Mouse (Mus musculus) heart, embryonic 13.5 days (tissue): ENCODE measurements around the gene Sec24d. TPM values are rescaled to one million over a fixed set of nuclear protein-coding genes. Genes with fewer than 3 reads are reported as not detected.
A peak's percentile ranks its signal among the peaks of the same experiment; 100 is the strongest.

ENCODE experiments used
- ATAC-seq: fragments of 200-750 bp; cut with Nextera tagmentation; 2 replicates; pipeline ENCODE4 v1.8.0; 2017; ENCODE audit warnings: moderate TSS enrichment; ENCODE audit not compliant: insufficient number of reproducible peaks, low FRiP score, low TSS enrichment; ENCODE audit errors: extremely low read depth
- H3K27ac ChIP-seq: fragments of 300-500 bp; sonication (generic); replicated peaks from 2 replicates; pipeline ENCODE4 v1.5.1; 2015; ENCODE audit warnings: moderate library complexity, mild to moderate bottlenecking, inconsistent platforms
- H3K27me3 ChIP-seq: fragments of 300-500 bp; sonication (generic); replicated peaks from 2 replicates; pipeline ENCODE4 v1.6.1; 2015; ENCODE audit warnings: mild to moderate bottlenecking, inconsistent platforms
- H3K36me3 ChIP-seq: fragments of 300-500 bp; sonication (generic); 2 replicates; pipeline ENCODE4 v1.6.1; 2015; ENCODE audit warnings: mild to moderate bottlenecking, inconsistent platforms
- H3K4me1 ChIP-seq: fragments of 300-500 bp; sonication (generic); 2 replicates; pipeline ENCODE4 v1.6.1; 2015; ENCODE audit warnings: inconsistent platforms
- H3K4me2 ChIP-seq: fragments of 300-500 bp; sonication (generic); 2 replicates; pipeline ENCODE4 v1.6.1; 2015; ENCODE audit warnings: inconsistent platforms, mild to moderate bottlenecking, moderate library complexity
- H3K4me3 ChIP-seq: fragments of 300-500 bp; sonication (generic); 2 replicates; pipeline ENCODE4 v1.5.1; 2015; ENCODE audit warnings: moderate library complexity, mild to moderate bottlenecking, inconsistent platforms
- H3K9ac ChIP-seq: fragments of 300-500 bp; sonication (generic); 2 replicates; pipeline ENCODE4 v1.6.1; 2015; ENCODE audit warnings: inconsistent platforms, mild to moderate bottlenecking, moderate library complexity
- H3K9me3 ChIP-seq: fragments of 300-500 bp; sonication (generic); 2 replicates; pipeline ENCODE4 v1.6.1; 2016; ENCODE audit warnings: inconsistent platforms
- WGBS: fragments of 180-500 bp; shearing (Covaris S2); methylation state at CpG from one replicate; pipeline ENCODE4 v1.1.7; 2015; ENCODE audit warnings: mixed read lengths; 5-methylcytosine and 5-hydroxymethylcytosine counted together
- polyA plus RNA-seq: library from polyadenylated mRNA; unstranded; fragments of >200 nt; fragmentation: Nextera tagmentation; extraction: Ambion mirVana; gene quantifications from 2 replicates; pipeline ENCODE4 v1.2.1, GENCODE M21; 2015

The Sec24d gene
- polyA plus RNA-seq, 1 experiment from 2014 or later, result 70.4 TPM

GRCm38 (mm10) chr3:123256181-123257101, 10.8 kb upstream of the Sec24d start:
- H3K4me3 ChIP-seq, result no peak overlapping the region
- ATAC-seq, result no peak
- 58% methylated on average over 11 of the region's 11 CpGs for WGBS
- H3K9ac ChIP-seq, result no peak overlapping the region
- H3K27me3 ChIP-seq, result no peaks in the 10 kb centered on the region
- H3K36me3 ChIP-seq, result no peaks in the 10 kb centered on the region
- peaks cover 30% of the 10 kb centered on the region for H3K4me1 ChIP-seq
- H3K9me3 ChIP-seq, result no peaks in the 10 kb centered on the region
- 0 out of 2 replicates have a peak overlapping the region, but pooled peaks have one; percentile 45 for H3K27ac ChIP-seq
- H3K4me2 ChIP-seq, result 0 out of 2 replicates have a peak overlapping the region, but pooled peaks have one; percentile 0

DNA sequence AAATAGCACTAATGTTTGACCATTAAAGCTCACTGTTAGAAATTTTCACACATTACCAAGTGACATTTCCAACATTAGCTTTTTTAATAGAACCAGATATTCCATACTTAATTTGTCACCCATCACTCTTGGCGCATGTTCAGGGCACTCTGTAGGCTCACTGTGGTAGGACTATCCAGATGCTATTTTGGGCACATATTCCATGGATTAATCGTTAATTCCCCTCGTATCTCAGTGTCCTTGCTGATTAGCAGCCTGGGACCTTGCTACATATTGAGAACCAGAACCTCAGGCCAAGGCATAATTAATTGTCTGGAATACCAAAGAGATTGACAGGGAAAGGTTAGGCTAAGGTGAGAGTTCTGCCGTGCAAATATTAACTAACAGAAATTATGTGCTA, 8.5 kb upstream of the Sec24d start:
- no peak for ATAC-seq
- WGBS, result 43% methylated on average over 4 of the region's 4 CpGs

GRCm38 (mm10) chr3:123264706-123265105, 2.5 kb upstream of the Sec24d start:
- Histone ChIP-seq H3K27me3 (no peaks in the 10 kb centered on the region), H3K27ac (peak overlapping the region; percentile 42; the same call in 1 of the 2 replicates), H3K36me3 (peaks cover 4% of the 10 kb centered on the region), H3K4me3 (peak overlapping the region; percentile 54), H3K9me3 (no peaks in the 10 kb centered on the region), H3K4me2 (peak overlapping the region; percentile 60), H3K4me1 (peaks cover 27% of the 10 kb centered on the region), H3K9ac (peak overlapping the region; percentile 74)
- WGBS, result 41% methylated on average over 6 of the region's 6 CpGs
- no peak for ATAC-seq

More for the DNA sequence above, 8.5 kb upstream of the Sec24d start:
- no peak overlapping the region for H3K9ac ChIP-seq
- no peaks in the 10 kb centered on the region for H3K27me3 ChIP-seq
- H3K27ac ChIP-seq, result peak overlapping the region; percentile 72
- H3K4me3 ChIP-seq, result no peak overlapping the region
- H3K4me2 ChIP-seq, result peak overlapping the region; percentile 15; the same call in 1 of the 2 replicates
- no peaks in the 10 kb centered on the region for H3K36me3 ChIP-seq
- H3K9me3 ChIP-seq, result no peaks in the 10 kb centered on the region
- peaks cover 30% of the 10 kb centered on the region for H3K4me1 ChIP-seq

- Histone ChIP-seq H3K27ac (peak overlapping the region; percentile 85), H3K9me3 (no peaks in the 10 kb centered on the region), H3K4me2 (peak overlapping the region; percentile 78), H3K4me1 (peaks cover 24% of the 10 kb centered on the region), H3K9ac (peak overlapping the region; percentile 87), H3K36me3 (peaks cover 34% of the 10 kb centered on the region), H3K27me3 (no peaks in the 10 kb centered on the region), H3K4me3 (peak overlapping the region; percentile 69)
- under 1% methylated on average over 25 of the region's 25 CpGs for WGBS
- peak; percentile 16; the same call in 1 of the 2 replicates for ATAC-seq
Observed at GRCm38 (mm10) chr3:123267741-123268201, 516 bp downstream of the Sec24d start.

- Histone ChIP-seq H3K9me3 (no peaks in the 10 kb centered on the region), H3K27me3 (no peaks in the 10 kb centered on the region), H3K36me3 (peaks cover 84% of the 10 kb centered on the region), H3K9ac (no peak overlapping the region), H3K4me1 (peaks cover 24% of the 10 kb centered on the region), H3K27ac (peak overlapping the region; percentile 33; the same call in 1 of the 2 replicates), H3K4me3 (no peak overlapping the region), H3K4me2 (no peak overlapping the region)
- no peak for ATAC-seq
- WGBS, result 41% methylated on average over 12 of the region's 12 CpGs
Observed at GRCm38 (mm10) chr3:123282866-123283615, 15.8 kb downstream of the Sec24d start.

DNA sequence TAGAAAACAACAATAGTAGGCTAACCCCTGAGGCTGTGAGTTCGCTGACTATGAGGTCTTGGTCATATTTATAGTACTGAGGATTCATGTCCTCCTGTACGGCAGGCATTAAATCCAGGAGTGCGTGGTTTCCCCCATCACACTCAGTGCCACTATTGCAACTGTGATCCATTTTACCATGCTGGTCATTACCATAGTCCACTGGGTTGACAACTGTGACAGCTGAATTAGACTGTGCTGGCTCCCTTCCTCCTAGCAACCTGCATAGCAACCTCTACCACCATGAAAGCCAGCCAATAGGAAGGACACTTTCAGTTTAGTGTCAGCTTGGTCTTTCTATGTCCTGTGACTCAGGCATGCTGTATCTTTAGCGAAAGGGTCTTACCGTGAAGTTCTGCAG, 17.0 kb downstream of the Sec24d start:
- Histone ChIP-seq H3K9ac (no peak overlapping the region), H3K4me1 (peaks cover 34% of the 10 kb centered on the region), H3K36me3 (peaks cover 72% of the 10 kb centered on the region), H3K27ac (no peak overlapping the region), H3K27me3 (no peaks in the 10 kb centered on the region), H3K4me2 (no peak overlapping the region), H3K4me3 (no peak overlapping the region), H3K9me3 (no peaks in the 10 kb centered on the region)
- WGBS, result 92% methylated on average over 5 of the region's 5 CpGs
- ATAC-seq, result no peak

DNA sequence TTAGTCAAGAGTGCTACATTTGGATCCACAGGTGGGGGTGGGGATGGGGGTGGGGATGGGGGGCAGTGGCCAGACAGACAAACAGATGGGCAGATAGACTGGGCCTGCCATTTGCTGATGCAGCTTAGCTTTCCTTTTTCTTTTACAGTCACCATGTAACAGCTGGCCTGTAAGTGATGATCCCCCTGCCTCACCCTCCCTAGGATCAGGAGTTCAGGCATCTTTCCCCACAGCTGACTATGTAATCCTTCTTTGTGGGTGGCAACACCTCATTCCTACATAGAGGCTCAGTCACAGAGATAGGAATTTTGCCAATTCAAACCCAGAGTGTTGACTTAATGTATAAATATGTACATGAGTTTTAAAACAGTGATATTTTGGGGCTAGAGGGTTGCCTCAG, 18.4 kb downstream of the Sec24d start:
- Histone ChIP-seq H3K4me3 (no peak overlapping the region), H3K27me3 (no peaks in the 10 kb centered on the region), H3K4me2 (no peak overlapping the region), H3K36me3 (peaks cover 70% of the 10 kb centered on the region), H3K4me1 (peaks cover 42% of the 10 kb centered on the region), H3K27ac (no peak overlapping the region), H3K9me3 (no peaks in the 10 kb centered on the region), H3K9ac (no peak overlapping the region)
- no peak for ATAC-seq

- Histone ChIP-seq H3K4me3 (no peak overlapping the region), H3K4me1 (peaks cover 29% of the 10 kb centered on the region), H3K4me2 (no peak overlapping the region), H3K27me3 (no peaks in the 10 kb centered on the region), H3K9ac (no peak overlapping the region), H3K36me3 (peaks cover 68% of the 10 kb centered on the region), H3K9me3 (no peaks in the 10 kb centered on the region), H3K27ac (no peak overlapping the region)
- WGBS, result 31% methylated on average over 9 of the region's 9 CpGs
- ATAC-seq, result no peak
Observed at GRCm38 (mm10) chr3:123288856-123289570, 21.8 kb downstream of the Sec24d start.

GRCm38 (mm10) chr3:123291670-123292069, 24.4 kb downstream of the Sec24d start:
- no peak overlapping the region for H3K4me3 ChIP-seq
- H3K9me3 ChIP-seq, result no peaks in the 10 kb centered on the region
- peaks cover 67% of the 10 kb centered on the region for H3K36me3 ChIP-seq
- no peak overlapping the region for H3K27ac ChIP-seq
- no peak for ATAC-seq
- H3K9ac ChIP-seq, result no peak overlapping the region
- no peaks in the 10 kb centered on the region for H3K27me3 ChIP-seq
- peaks cover 26% of the 10 kb centered on the region for H3K4me1 ChIP-seq
- no peak overlapping the region for H3K4me2 ChIP-seq

DNA sequence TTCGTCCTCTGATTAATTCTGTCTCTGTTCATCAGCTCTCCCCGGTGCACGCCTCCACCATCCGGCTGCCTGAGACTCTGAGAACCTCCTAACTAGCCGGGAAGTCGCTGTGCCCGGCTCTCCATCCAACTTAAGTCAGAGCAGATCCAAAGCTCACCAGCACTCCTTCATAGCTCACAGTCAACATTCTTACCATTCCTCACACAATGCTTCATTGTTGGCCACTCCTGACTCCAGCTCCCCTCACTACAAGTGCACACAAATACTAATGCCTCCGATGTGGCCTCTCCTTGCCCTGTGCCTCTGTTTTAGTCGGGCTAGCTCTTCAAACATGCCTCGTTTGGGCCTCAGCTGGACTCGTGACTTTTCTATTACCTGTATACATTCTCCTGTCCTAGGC, 29.4 kb downstream of the Sec24d start:
- Histone ChIP-seq H3K36me3 (peaks cover 89% of the 10 kb centered on the region), H3K4me3 (no peak overlapping the region), H3K9me3 (no peaks in the 10 kb centered on the region), H3K4me1 (peaks cover 15% of the 10 kb centered on the region), H3K27ac (peak overlapping the region; percentile 74), H3K9ac (peak overlapping the region; percentile 37; the same call in 1 of the 2 replicates), H3K27me3 (no peaks in the 10 kb centered on the region), H3K4me2 (peak overlapping the region; percentile 34)
- no peak; the same call in 1 of the 2 replicates for ATAC-seq
- WGBS, result 36% methylated on average over 11 of the region's 11 CpGs

DNA sequence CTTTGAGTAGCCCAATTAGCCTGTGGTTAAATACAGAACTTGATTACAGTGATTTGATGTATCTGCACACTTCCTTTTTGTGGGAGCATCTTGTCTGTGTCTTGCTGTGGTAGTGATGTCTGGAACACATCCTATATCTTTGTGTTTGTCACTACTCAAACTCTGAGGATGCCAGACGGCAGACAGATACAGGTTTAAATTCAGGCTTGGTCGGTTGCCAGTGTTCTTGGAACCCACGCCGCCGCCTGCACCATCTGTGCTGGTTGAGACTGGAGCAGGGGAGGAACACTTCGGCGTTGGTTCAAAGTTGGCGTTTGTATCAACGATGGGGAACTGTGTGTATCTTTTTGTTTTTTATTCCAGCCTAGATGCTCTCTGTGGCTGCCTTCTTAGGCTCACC, 31.0 kb downstream of the Sec24d start:
- Histone ChIP-seq H3K27ac (no peak overlapping the region), H3K9me3 (no peaks in the 10 kb centered on the region), H3K9ac (no peak overlapping the region), H3K4me2 (no peak overlapping the region), H3K27me3 (no peaks in the 10 kb centered on the region), H3K36me3 (peaks cover 91% of the 10 kb centered on the region), H3K4me1 (peaks cover 15% of the 10 kb centered on the region), H3K4me3 (no peak overlapping the region)
- no peak for ATAC-seq
- 76% methylated on average over 9 of the region's 9 CpGs for WGBS
